Mouse (Mus musculus): ENCODE measurements around the gene Trim66. TPM values are rescaled to one million over a fixed set of nuclear protein-coding genes. Genes with fewer than 3 reads are reported as not detected.

Trim66 gene
- polyA plus RNA-seq, 1 experiment, result not detected

- Histone ChIP-seq H3K4me1 (ENCODE audit: control insufficient read depth) (no peaks in the 10 kb centered on the region), H3K27me3 (ENCODE audit: control insufficient read depth) (no peaks in the 10 kb centered on the region), H3K9me3 (ENCODE audit: control insufficient read depth, low read length) (no peaks in the 10 kb centered on the region), H3K36me3 (ENCODE audit: control insufficient read depth) (peaks cover 91% of the 10 kb centered on the region), H3K4me3 (replicated peaks) (no peak overlapping the region)
- TF ChIP-seq TAL1 (IDR thresholded peaks at IDR 0.05; ENCODE audit: low read length), result no peak
- TF ChIP-seq GATA1 (IDR thresholded peaks at IDR 0.05; ENCODE audit: low read length), result no peak
Observed at GRCm38 (mm10) chr7:109534921-109535320, 27.0 kb upstream of the Trim66 start.

- Histone ChIP-seq H3K4me1 (ENCODE audit: control insufficient read depth) (no peaks in the 10 kb centered on the region), H3K4me3 (replicated peaks) (no peak overlapping the region), H3K27me3 (ENCODE audit: control insufficient read depth) (no peaks in the 10 kb centered on the region), H3K9me3 (ENCODE audit: control insufficient read depth, low read length) (no peaks in the 10 kb centered on the region), H3K36me3 (ENCODE audit: control insufficient read depth) (peaks cover 88% of the 10 kb centered on the region)
- TF ChIP-seq TAL1 (IDR thresholded peaks at IDR 0.05; ENCODE audit: low read length) (no peak), GATA1 (IDR thresholded peaks at IDR 0.05; ENCODE audit: low read length) (no peak)
Observed at GRCm38 (mm10) chr7:109533888-109534287, 26.0 kb upstream of the Trim66 start.

- Histone ChIP-seq H3K4me1 (ENCODE audit: control insufficient read depth) (no peaks in the 10 kb centered on the region), H3K36me3 (ENCODE audit: control insufficient read depth) (peaks cover 91% of the 10 kb centered on the region), H3K4me3 (replicated peaks) (no peak overlapping the region), H3K27me3 (ENCODE audit: control insufficient read depth) (no peaks in the 10 kb centered on the region), H3K9me3 (ENCODE audit: control insufficient read depth, low read length) (no peaks in the 10 kb centered on the region)
- no peak for TF ChIP-seq TAL1 (IDR thresholded peaks at IDR 0.05; ENCODE audit: low read length)
- TF ChIP-seq GATA1 (IDR thresholded peaks at IDR 0.05; ENCODE audit: low read length), result no peak
Observed at GRCm38 (mm10) chr7:109533129-109533528, 25.2 kb upstream of the Trim66 start.

GRCm38 (mm10) chr7:109532691-109533090 lies 24.8 kb upstream of the Trim66 start:
- no peaks in the 10 kb centered on the region for H3K9me3 ChIP-seq (ENCODE audit: control insufficient read depth, low read length)
- TF ChIP-seq TAL1 (IDR thresholded peaks at IDR 0.05; ENCODE audit: low read length) (no peak), GATA1 (IDR thresholded peaks at IDR 0.05; ENCODE audit: low read length) (no peak)
- H3K4me3 ChIP-seq (replicated peaks), result no peak overlapping the region
- H3K4me1 ChIP-seq (ENCODE audit: control insufficient read depth), result no peaks in the 10 kb centered on the region
- no peaks in the 10 kb centered on the region for H3K27me3 ChIP-seq (ENCODE audit: control insufficient read depth)
- peaks cover 89% of the 10 kb centered on the region for H3K36me3 ChIP-seq (ENCODE audit: control insufficient read depth)

- Histone ChIP-seq H3K27me3 (ENCODE audit: control insufficient read depth) (no peaks in the 10 kb centered on the region), H3K36me3 (ENCODE audit: control insufficient read depth) (peaks cover 90% of the 10 kb centered on the region), H3K9me3 (ENCODE audit: control insufficient read depth, low read length) (no peaks in the 10 kb centered on the region), H3K4me1 (ENCODE audit: control insufficient read depth) (no peaks in the 10 kb centered on the region), H3K4me3 (replicated peaks) (no peak overlapping the region)
- TF ChIP-seq GATA1 (IDR thresholded peaks at IDR 0.05; ENCODE audit: low read length), result no peak
- TF ChIP-seq TAL1 (IDR thresholded peaks at IDR 0.05; ENCODE audit: low read length), result no peak
Observed at GRCm38 (mm10) chr7:109531501-109531900, 23.6 kb upstream of the Trim66 start.

- Histone ChIP-seq H3K4me3 (replicated peaks) (no peak overlapping the region), H3K9me3 (ENCODE audit: control insufficient read depth, low read length) (no peaks in the 10 kb centered on the region), H3K4me1 (ENCODE audit: control insufficient read depth) (no peaks in the 10 kb centered on the region), H3K36me3 (ENCODE audit: control insufficient read depth) (peaks cover 92% of the 10 kb centered on the region), H3K27me3 (ENCODE audit: control insufficient read depth) (no peaks in the 10 kb centered on the region)
- TF ChIP-seq GATA1 (IDR thresholded peaks at IDR 0.05; ENCODE audit: low read length) (no peak), TAL1 (IDR thresholded peaks at IDR 0.05; ENCODE audit: low read length) (no peak)
Observed at GRCm38 (mm10) chr7:109529741-109530140, 21.8 kb upstream of the Trim66 start.

- Histone ChIP-seq H3K27me3 (ENCODE audit: control insufficient read depth) (no peaks in the 10 kb centered on the region), H3K36me3 (ENCODE audit: control insufficient read depth) (peaks cover 93% of the 10 kb centered on the region), H3K9me3 (ENCODE audit: control insufficient read depth, low read length) (no peaks in the 10 kb centered on the region), H3K4me3 (replicated peaks) (no peak overlapping the region), H3K4me1 (ENCODE audit: control insufficient read depth) (peaks cover 4% of the 10 kb centered on the region)
- TF ChIP-seq GATA1 (IDR thresholded peaks at IDR 0.05; ENCODE audit: low read length) (no peak), TAL1 (IDR thresholded peaks at IDR 0.05; ENCODE audit: low read length) (no peak)
Observed at GRCm38 (mm10) chr7:109528356-109528755, 20.4 kb upstream of the Trim66 start.

- no peak for TF ChIP-seq GATA1 (IDR thresholded peaks at IDR 0.05; ENCODE audit: low read length)
- no peak for TF ChIP-seq TAL1 (IDR thresholded peaks at IDR 0.05; ENCODE audit: low read length)
- peaks cover 8% of the 10 kb centered on the region for H3K4me1 ChIP-seq (ENCODE audit: control insufficient read depth)
- H3K4me3 ChIP-seq (replicated peaks), result no peak overlapping the region
- no peaks in the 10 kb centered on the region for H3K9me3 ChIP-seq (ENCODE audit: control insufficient read depth, low read length)
- peaks cover 93% of the 10 kb centered on the region for H3K36me3 ChIP-seq (ENCODE audit: control insufficient read depth)
- no peaks in the 10 kb centered on the region for H3K27me3 ChIP-seq (ENCODE audit: control insufficient read depth)
Observed at GRCm38 (mm10) chr7:109527536-109527935, 19.6 kb upstream of the Trim66 start.

- H3K36me3 ChIP-seq (ENCODE audit: control insufficient read depth), result peaks cover 93% of the 10 kb centered on the region
- peaks cover 21% of the 10 kb centered on the region for H3K4me1 ChIP-seq (ENCODE audit: control insufficient read depth)
Observed at GRCm38 (mm10) chr7:109525740-109526663, 18.1 kb upstream of the Trim66 start.

More at GRCm38 (mm10) chr7:109525740-109526663, 18.1 kb upstream of the Trim66 start:
- TF ChIP-seq TAL1 (IDR thresholded peaks at IDR 0.05; ENCODE audit: low read length) (no peak), GATA1 (IDR thresholded peaks at IDR 0.05; ENCODE audit: low read length) (no peak)
- Histone ChIP-seq H3K27me3 (ENCODE audit: control insufficient read depth) (no peaks in the 10 kb centered on the region), H3K9me3 (ENCODE audit: control insufficient read depth, low read length) (no peaks in the 10 kb centered on the region), H3K4me3 (replicated peaks) (no peak overlapping the region)

All from erythroblast, embryonic 14.5 days (primary cell).